Mouse (Mus musculus): ENCODE data around the gene Sipa1l1.

DNA sequence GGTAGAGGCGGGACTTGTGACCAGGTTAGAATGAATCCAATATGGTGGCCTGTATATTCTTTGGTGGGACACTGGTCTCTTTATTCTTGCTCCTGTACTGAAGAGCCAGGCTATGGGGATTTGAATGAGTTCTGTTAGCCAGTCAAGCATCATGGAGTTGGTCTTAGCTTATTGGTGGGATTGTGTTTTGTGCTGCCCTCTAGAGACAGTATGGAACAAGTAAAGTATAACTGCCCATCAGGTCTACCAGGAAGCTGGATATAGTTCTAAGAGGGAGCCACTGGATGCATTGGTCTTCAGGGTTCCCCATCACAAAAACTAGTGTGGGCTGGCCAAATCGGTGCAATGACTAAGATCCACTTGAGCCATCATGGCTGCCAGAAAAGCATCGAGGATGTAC, 9.7 kb upstream of the Sipa1l1 start:
- TF ChIP-seq ZNF384 (IDR thresholded peaks at IDR 0.05; ENCODE audit: low read depth, low read length) (no peak), MAFK (IDR thresholded peaks at IDR 0.05; ENCODE audit: insufficient read depth, low read depth, low read length) (no peak), ZC3H11A (IDR thresholded peaks at IDR 0.05; ENCODE audit: borderline replicate concordance, low read depth, low read length) (no peak)

Data from ES-E14 (cell line).